Mouse (Mus musculus): Measurements from ENCODE around the gene Exoc6b. TPM values are rescaled to one million over a fixed set of nuclear protein-coding genes. Genes with fewer than 3 reads are reported as not detected.

Exoc6b gene
- polyA plus RNA-seq, 1 experiment from 2014 or later: 52.2 TPM

DNA sequence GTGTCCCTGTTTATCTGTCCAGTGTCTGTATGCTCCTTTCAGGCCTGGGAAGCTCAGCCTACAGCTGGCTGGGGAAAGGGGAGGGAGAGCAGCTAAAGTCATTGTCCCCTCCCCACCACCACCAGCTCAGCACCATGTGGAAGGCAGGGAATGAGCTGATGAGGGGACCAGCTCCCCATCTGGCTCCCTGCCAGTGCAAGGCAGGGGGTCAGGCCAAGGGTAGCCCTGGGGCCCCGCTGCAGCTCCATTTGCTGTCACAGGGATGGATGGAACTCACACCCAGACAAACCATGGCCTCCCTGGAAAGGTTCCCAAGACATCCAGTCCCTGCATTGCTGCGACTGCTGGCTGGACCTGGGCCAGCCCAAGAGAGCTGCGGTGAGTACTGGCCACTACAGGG is 499.3 kb downstream of the Exoc6b start:
- Histone ChIP-seq H3K36me3 (no peaks in the 10 kb centered on the region), H3K4me3 (replicated peaks) (no peak overlapping the region), H3K27ac (peak overlapping the region; percentile 9; the same call in 1 of the 2 replicates), H3K27me3 (peaks cover 17% of the 10 kb centered on the region), H3K9ac (replicated peaks) (no peak overlapping the region), H3K9me3 (no peaks in the 10 kb centered on the region), H3K4me2 (replicated peaks) (no peak overlapping the region), H3K4me1 (replicated peaks) (peaks cover 22% of the 10 kb centered on the region)
- ATAC-seq: no peak
- 47% methylated on average over 3 of the region's 3 CpGs for WGBS

DNA sequence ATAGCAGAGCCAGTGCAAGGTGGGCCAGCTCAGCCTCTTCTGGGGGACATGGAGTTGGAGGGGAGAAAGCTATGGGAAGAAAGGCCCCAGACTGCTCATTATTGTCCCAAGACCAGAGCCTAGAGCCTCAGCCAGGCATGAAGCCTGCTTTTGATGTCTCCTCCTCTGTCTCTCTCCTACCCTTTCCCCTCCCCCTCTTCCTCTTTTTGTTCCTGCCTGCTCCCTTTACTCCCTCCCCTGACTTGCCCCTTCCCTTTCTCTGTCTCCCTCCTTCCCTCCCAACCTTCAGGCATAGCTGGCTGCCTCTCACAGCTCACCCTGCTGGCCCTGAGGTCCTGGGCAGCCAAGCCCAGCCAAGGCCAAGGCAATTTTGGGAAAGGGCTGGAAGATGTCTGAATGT is 499.7 kb downstream of the Exoc6b start:
- H3K4me3 ChIP-seq (replicated peaks): no peak overlapping the region
- H3K9ac ChIP-seq (replicated peaks): no peak overlapping the region
- peaks cover 22% of the 10 kb centered on the region for H3K4me1 ChIP-seq (replicated peaks)
- no peaks in the 10 kb centered on the region for H3K9me3 ChIP-seq
- H3K27ac ChIP-seq: no peak overlapping the region
- no peak for ATAC-seq
- H3K4me2 ChIP-seq (replicated peaks): no peak overlapping the region
- peaks cover 13% of the 10 kb centered on the region for H3K27me3 ChIP-seq
- H3K36me3 ChIP-seq: no peaks in the 10 kb centered on the region

DNA sequence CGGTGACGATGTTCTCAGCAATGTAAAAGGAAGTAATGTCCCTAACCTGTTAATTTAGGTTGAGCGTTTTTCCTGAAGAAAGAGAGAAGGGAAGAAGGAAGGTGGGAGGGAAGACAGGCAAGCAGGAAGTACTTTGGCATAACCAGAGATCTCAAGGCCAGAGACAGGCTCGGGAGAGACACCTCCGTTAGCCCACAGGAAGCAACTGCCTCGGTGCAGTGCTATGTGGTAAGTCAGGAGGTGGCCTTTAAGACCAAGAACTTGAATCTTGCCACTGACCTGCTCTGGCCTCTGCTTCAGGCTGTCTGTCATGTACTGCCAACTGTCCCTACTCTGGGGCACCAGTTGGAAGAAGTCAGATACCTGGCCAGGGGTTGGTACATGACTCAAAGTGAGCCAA is 500.4 kb downstream of the Exoc6b start:
- Histone ChIP-seq H3K4me2 (replicated peaks) (no peak overlapping the region), H3K4me3 (replicated peaks) (no peak overlapping the region), H3K9ac (replicated peaks) (no peak overlapping the region), H3K36me3 (no peaks in the 10 kb centered on the region), H3K27ac (no peak overlapping the region), H3K9me3 (no peaks in the 10 kb centered on the region), H3K4me1 (replicated peaks) (peaks cover 15% of the 10 kb centered on the region), H3K27me3 (peaks cover 8% of the 10 kb centered on the region; the same call in 1 of the 2 replicates)
- WGBS: 82% methylated on average over 6 of the region's 6 CpGs
- no peak for ATAC-seq

Other genes starting within 250 kb of the Exoc6b start
- gene Spr, start 68.3 kb upstream of the Exoc6b start, polyA plus RNA-seq (2015; fragmentation: Nextera tagmentation; extraction: Ambion mirVana): 19.4 and 22.2 TPM in 2 replicates
- 1.8 and 7.2 TPM in 2 replicates for gene Emx1, start 117.9 kb upstream of the Exoc6b start, polyA plus RNA-seq (2015; fragmentation: Nextera tagmentation; extraction: Ambion mirVana)

Data from midbrain, embryonic 13.5 days (tissue).